Mouse (Mus musculus) mouse embryonic stem cell (cell line): ENCODE measurements around the gene Rab40c.

Experiments
- in situ Hi-C, 2 experiments: fragments of 300-500 bp; cut with MboI; formaldehyde crosslinking; loops; 1 replicate in 1 of 2; 3 replicates in 1 of 2; pipeline ENCODE4 v1.14.3; 2019 to 2020; ENCODE audit warnings: low sequenced_read_pairs in 2 of 2, low pct_unique_long_range_greater_than_20kb in 1 of 2, mixed read lengths in 1 of 2; ENCODE audit not compliant: unreplicated experiment in 1 of 2

Rab40c gene

GRCm38 (mm10) chr17:25919144-25919785 is at the start of gene Rab40c:
Gene Rab40c (minus strand): TSS chr17:25919727.
- in situ Hi-C loops: no loop called here

GRCm38 (mm10) chr17:25968176-25968575 is 48.6 kb upstream of the Rab40c start:
- in situ Hi-C loops: no loop called here

GRCm38 (mm10) chr17:25967652-25968051 is 48.1 kb upstream of the Rab40c start:
- in situ Hi-C loops: no loop called here

GRCm38 (mm10) chr17:25964271-25964670 is 44.7 kb upstream of the Rab40c start:
- in situ Hi-C loops: no loop called here

- in situ Hi-C loops: no loop called here
These were observed 42.9 kb upstream of the Rab40c start for GRCm38 (mm10) chr17:25962413-25962905.

GRCm38 (mm10) chr17:25961566-25961965 is 42.0 kb upstream of the Rab40c start:
- in situ Hi-C loops: no loop called here

GRCm38 (mm10) chr17:25959630-25960467 is 40.3 kb upstream of the Rab40c start:
- in situ Hi-C loops: no loop called here

GRCm38 (mm10) chr17:25958771-25959494 is 39.4 kb upstream of the Rab40c start:
- in situ Hi-C loops: no loop called here

GRCm38 (mm10) chr17:25957586-25958051 is 38.1 kb upstream of the Rab40c start:
- in situ Hi-C loops: no loop called here

- in situ Hi-C loops: no loop called here
These were observed 37.1 kb upstream of the Rab40c start for GRCm38 (mm10) chr17:25956631-25957030.

GRCm38 (mm10) chr17:25956201-25956600 is 36.7 kb upstream of the Rab40c start:
- in situ Hi-C loops: no loop called here

- in situ Hi-C loops: no loop called here
These were observed 36.2 kb upstream of the Rab40c start for GRCm38 (mm10) chr17:25955736-25956135.

GRCm38 (mm10) chr17:25954671-25955070 is 35.1 kb upstream of the Rab40c start:
- in situ Hi-C loops: no loop called here

- in situ Hi-C loops: no loop called here
These were observed 33.6 kb upstream of the Rab40c start for GRCm38 (mm10) chr17:25953161-25953560.

GRCm38 (mm10) chr17:25951803-25952623 is 32.5 kb upstream of the Rab40c start, which contains the start of gene A930017K11Rik:
Gene A930017K11Rik (minus strand): TSS chr17:25952565.
- in situ Hi-C loops: no loop called here

GRCm38 (mm10) chr17:25951225-25951802 is 31.8 kb upstream of the Rab40c start:
- in situ Hi-C loops: no loop called here

GRCm38 (mm10) chr17:25950706-25951105 is 31.2 kb upstream of the Rab40c start:
- in situ Hi-C loops: no loop called here

GRCm38 (mm10) chr17:25949981-25950380 is 30.5 kb upstream of the Rab40c start:
- in situ Hi-C loops: no loop called here
